Mouse (Mus musculus) hindbrain, postnatal 0 days (tissue): ENCODE measurements at regions not wholly inside any gene's neighbourhood (a gene's known extent, or its start where the extent isn't known, plus 50 kb on each side); places are given as distances from the start of the nearest gene placed in this dataset.

Source experiments
- ATAC-seq: fragments of 200-750 bp; cut with Nextera tagmentation; 2 replicates; pipeline ENCODE4 v1.8.0; 2017; ENCODE audit warnings: mild to moderate bottlenecking, moderate TSS enrichment, moderate library complexity
- DNase-seq: peaks from one replicate; pipeline ENCODE4 v3.0.0-alpha.2; 2015; ENCODE audit warnings: low spot score
- H3K27ac ChIP-seq: fragments of 300-500 bp; sonication (generic); 2 replicates; pipeline ENCODE4 v1.5.1; 2014; ENCODE audit warnings: mild to moderate bottlenecking
- H3K27me3 ChIP-seq: fragments of 300-500 bp; sonication (generic); 2 replicates; pipeline ENCODE4 v1.6.1; 2014; ENCODE audit warnings: low read length, mixed read lengths; ENCODE audit not compliant: insufficient read depth
- H3K36me3 ChIP-seq: fragments of 300-500 bp; sonication (generic); 2 replicates; pipeline ENCODE4 v1.6.1; 2014; ENCODE audit warnings: low read length, mixed read lengths; ENCODE audit not compliant: insufficient read depth
- H3K4me1 ChIP-seq: fragments of 300-500 bp; sonication (generic); 2 replicates; pipeline ENCODE4 v1.6.1; 2014; ENCODE audit warnings: antibody characterized with exemption, low read length, mixed read lengths; ENCODE audit not compliant: insufficient read depth
- H3K4me2 ChIP-seq: fragments of 300-500 bp; sonication (generic); 2 replicates; pipeline ENCODE4 v1.6.1; 2014; ENCODE audit warnings: low read depth, mild to moderate bottlenecking, low read length, moderate library complexity, mixed read lengths
- H3K4me3 ChIP-seq: fragments of 300-500 bp; sonication (generic); 2 replicates; pipeline ENCODE4 v1.5.1; 2014; ENCODE audit warnings: low read length
- H3K9ac ChIP-seq: fragments of 300-500 bp; sonication (generic); replicated peaks from 2 replicates; pipeline ENCODE4 v1.6.1; 2014; ENCODE audit warnings: mild to moderate bottlenecking, low read length, moderate library complexity, mixed read lengths
- H3K9me3 ChIP-seq: fragments of 300-500 bp; sonication (generic); 2 replicates; pipeline ENCODE4 v1.6.1; 2016; ENCODE audit warnings: low read length, mixed read lengths
- CTCF ChIP-seq: IDR thresholded peaks from 2 replicates; pipeline ENCODE4 v1.5.1; 2016; ENCODE audit warnings: antibody characterized with exemption, control low read depth, low read depth
- WGBS: fragments of 180-500 bp; shearing (Covaris S2); extraction: QIAGEN DNeasy Blood & Tissue Kit; methylation state at CpG from one replicate; pipeline ENCODE4 v1.1.7; 2014; 5-methylcytosine and 5-hydroxymethylcytosine counted together

DNA sequence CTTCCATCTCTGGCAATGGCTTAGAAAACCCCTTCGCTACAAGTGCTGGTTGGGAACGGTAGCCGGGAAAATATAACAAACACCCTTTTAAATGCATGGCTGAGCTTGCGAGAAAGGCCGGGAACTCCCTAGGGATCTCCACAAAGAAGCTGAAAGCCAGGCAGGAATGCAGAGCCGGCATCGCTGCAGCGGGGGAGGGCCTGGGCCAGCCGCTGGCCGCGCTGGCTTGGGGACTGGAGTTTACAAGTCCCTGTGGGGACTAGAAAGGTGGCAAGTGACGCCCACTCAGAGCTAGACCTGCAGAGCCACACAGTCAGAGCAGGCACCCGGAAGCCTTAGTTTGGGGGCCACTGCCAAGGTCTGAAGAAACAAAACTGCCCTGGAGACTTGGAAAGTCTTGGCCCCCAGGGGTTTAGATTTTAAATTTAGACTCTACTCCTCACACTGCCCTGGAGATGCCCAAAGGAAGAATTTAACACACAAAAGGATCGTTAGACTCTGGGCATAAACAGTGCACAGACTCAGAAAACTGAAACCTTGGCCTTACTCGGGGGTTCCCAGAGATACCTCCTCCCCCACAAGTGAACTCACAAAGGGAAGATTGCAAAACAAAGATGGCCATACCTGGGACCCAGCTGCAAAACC, 59.4 kb downstream of the 1700001O22Rik start:
- peak overlapping the region; percentile 38; the same call in 1 of the 2 replicates for H3K9ac ChIP-seq
- H3K36me3 ChIP-seq = no peaks in the 10 kb centered on the region
- peak overlapping the region; percentile 79 for H3K27ac ChIP-seq
- no peaks in the 10 kb centered on the region for H3K27me3 ChIP-seq
- H3K9me3 ChIP-seq = no peaks in the 10 kb centered on the region
- ATAC-seq = 0 out of 2 replicates have a peak, but pooled peaks have one; percentile 58
- DNase-seq = peak; percentile 81
- peaks cover 13% of the 10 kb centered on the region for H3K4me1 ChIP-seq
- no peak overlapping the region for H3K4me3 ChIP-seq
- WGBS = 5% methylated on average over 15 of the region's 15 CpGs
- no peak for TF ChIP-seq CTCF
- H3K4me2 ChIP-seq = peak overlapping the region; percentile 33

GRCm38 (mm10) chr2:30743265-30743846, 60.1 kb downstream of the 1700001O22Rik start:
- no peak overlapping the region for H3K4me2 ChIP-seq
- 42% methylated on average over 4 of the region's 4 CpGs for WGBS
- peak overlapping the region; percentile 38; the same call in 1 of the 2 replicates for H3K9ac ChIP-seq

DNA sequence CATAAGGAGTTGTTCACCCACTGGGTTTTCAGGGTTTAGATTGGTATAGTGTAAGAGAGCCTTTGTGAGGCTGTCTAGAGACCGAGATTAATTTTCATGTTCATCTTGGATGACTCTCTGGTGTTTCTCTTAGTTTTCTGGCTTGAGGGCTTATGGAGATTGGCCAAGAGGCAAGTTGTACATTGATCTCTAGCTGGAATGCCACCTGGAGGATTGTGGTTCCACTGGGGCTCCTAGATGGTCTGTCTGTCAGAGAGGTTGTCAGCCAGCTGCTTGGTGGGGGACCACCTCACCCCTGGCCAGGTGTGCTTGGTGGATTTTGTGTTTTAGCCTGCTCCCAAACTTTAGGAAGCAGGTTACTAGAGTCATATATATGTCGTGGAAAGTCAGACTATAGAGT, 62.0 kb downstream of the 1700001O22Rik start:
- no peak for ATAC-seq
- Histone ChIP-seq H3K4me2 (no peak overlapping the region), H3K27ac (no peak overlapping the region), H3K9me3 (no peaks in the 10 kb centered on the region), H3K27me3 (no peaks in the 10 kb centered on the region), H3K4me1 (peaks cover 35% of the 10 kb centered on the region), H3K9ac (no peak overlapping the region), H3K4me3 (no peak overlapping the region), H3K36me3 (no peaks in the 10 kb centered on the region)
- 82% methylated on average over 2 of the region's 2 CpGs for WGBS
- TF ChIP-seq CTCF = no peak
- no peak for DNase-seq

More at GRCm38 (mm10) chr2:30743265-30743846, 60.1 kb downstream of the 1700001O22Rik start:
- no peaks in the 10 kb centered on the region for H3K9me3 ChIP-seq
- no peaks in the 10 kb centered on the region for H3K36me3 ChIP-seq
- no peak for DNase-seq
- no peak for ATAC-seq
- H3K27me3 ChIP-seq = no peaks in the 10 kb centered on the region
- H3K4me1 ChIP-seq = peaks cover 17% of the 10 kb centered on the region
- peak overlapping the region; percentile 79 for H3K27ac ChIP-seq
- H3K4me3 ChIP-seq = no peak overlapping the region
- TF ChIP-seq CTCF = no peak

DNA sequence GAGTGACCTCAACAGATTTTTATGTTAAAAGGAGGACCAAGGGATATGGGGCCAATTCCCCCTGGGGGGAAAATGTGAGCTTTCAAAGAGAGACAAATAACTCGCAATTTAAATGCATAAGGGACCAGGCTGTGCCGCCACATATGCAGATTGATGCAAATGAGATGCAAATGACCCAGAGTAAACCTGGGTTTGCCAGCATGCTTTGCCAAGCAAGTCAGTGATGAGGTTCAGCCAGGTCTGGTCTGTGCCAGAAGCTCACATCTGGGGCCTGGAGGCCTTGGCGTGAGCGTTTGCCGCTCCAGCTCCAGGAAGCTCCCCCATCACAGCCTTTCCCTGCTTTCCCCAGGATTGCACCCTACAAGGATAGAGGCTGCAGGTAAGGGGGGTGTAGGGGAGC, 65.7 kb downstream of the 1700001O22Rik start:
- ATAC-seq = peak; percentile 73; the same call in 1 of the 2 replicates
- TF ChIP-seq CTCF = no peak
- 30% methylated on average over 5 of the region's 5 CpGs for WGBS

DNA sequence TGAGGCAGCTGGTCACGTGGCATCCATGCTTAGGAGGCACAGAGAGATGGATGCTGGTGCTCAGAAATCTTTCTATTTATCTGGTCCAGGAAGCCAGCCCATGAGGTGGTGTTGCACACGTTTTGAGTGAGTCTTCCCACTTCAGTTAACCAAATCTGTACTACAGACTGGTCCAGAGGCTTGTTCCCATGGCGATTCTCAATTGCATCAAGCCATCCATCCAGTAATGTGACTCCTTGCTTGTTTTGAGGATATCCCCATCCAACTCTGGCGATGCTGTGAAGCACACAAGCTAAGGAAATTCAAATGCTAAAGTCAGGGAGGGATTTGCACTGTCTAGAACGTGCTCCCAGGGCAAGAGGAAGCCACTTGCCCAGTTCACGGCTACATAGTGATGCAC, 66.8 kb downstream of the 1700001O22Rik start:
- Histone ChIP-seq H3K4me3 (no peak overlapping the region), H3K27ac (0 out of 2 replicates have a peak overlapping the region, but pooled peaks have one; percentile 26), H3K27me3 (no peaks in the 10 kb centered on the region), H3K4me2 (no peak overlapping the region), H3K9ac (no peak overlapping the region), H3K36me3 (no peaks in the 10 kb centered on the region), H3K9me3 (no peaks in the 10 kb centered on the region), H3K4me1 (peaks cover 23% of the 10 kb centered on the region)
- 40% methylated on average over 6 of the region's 6 CpGs for WGBS
- no peak for TF ChIP-seq CTCF
- no peak for ATAC-seq
- DNase-seq = peak; percentile 34

More for the DNA sequence above, 65.7 kb downstream of the 1700001O22Rik start:
- Histone ChIP-seq H3K4me2 (no peak overlapping the region), H3K27me3 (no peaks in the 10 kb centered on the region), H3K4me1 (peaks cover 23% of the 10 kb centered on the region), H3K9me3 (no peaks in the 10 kb centered on the region), H3K9ac (no peak overlapping the region), H3K36me3 (no peaks in the 10 kb centered on the region), H3K4me3 (no peak overlapping the region), H3K27ac (no peak overlapping the region)
- peak; percentile 79 for DNase-seq

GRCm38 (mm10) chr2:30736236-30736635, 67.2 kb downstream of the 1700001O22Rik start:
- WGBS = 47% methylated on average over 2 of the region's 2 CpGs
- H3K27ac ChIP-seq = 0 out of 2 replicates have a peak overlapping the region, but pooled peaks have one; percentile 26
- ATAC-seq (no peak), DNase-seq (no peak)
- no peak for TF ChIP-seq CTCF
- no peak overlapping the region for H3K4me2 ChIP-seq
- H3K4me1 ChIP-seq = peaks cover 23% of the 10 kb centered on the region
- no peaks in the 10 kb centered on the region for H3K27me3 ChIP-seq
- no peaks in the 10 kb centered on the region for H3K36me3 ChIP-seq
- H3K4me3 ChIP-seq = no peak overlapping the region
- no peaks in the 10 kb centered on the region for H3K9me3 ChIP-seq
- no peak overlapping the region for H3K9ac ChIP-seq

GRCm38 (mm10) chr2:30733853-30734252, 69.6 kb downstream of the 1700001O22Rik start:
- no peak for DNase-seq
- H3K9ac ChIP-seq = no peak overlapping the region
- no peaks in the 10 kb centered on the region for H3K36me3 ChIP-seq
- 41% methylated on average over 6 of the region's 6 CpGs for WGBS
- peaks cover 23% of the 10 kb centered on the region for H3K4me1 ChIP-seq
- no peak overlapping the region for H3K4me2 ChIP-seq
- H3K27me3 ChIP-seq = no peaks in the 10 kb centered on the region
- no peak for ATAC-seq
- H3K27ac ChIP-seq = no peak overlapping the region
- no peak overlapping the region for H3K4me3 ChIP-seq
- no peak for TF ChIP-seq CTCF
- H3K9me3 ChIP-seq = no peaks in the 10 kb centered on the region
